Mouse (Mus musculus): ENCODE data around the gene Gm20481.

- TF ChIP-seq CTCF (IDR thresholded peaks at IDR 0.05; ENCODE audit: low read depth, low read length) (no peak), POLR2A (IDR thresholded peaks at IDR 0.05; ENCODE audit: insufficient read depth, low read length) (no peak)
Observed at GRCm38 (mm10) chr17:34934830-34935229, 34.9 kb upstream of the Gm20481 start.

All from ES-Bruce4 (cell line).